Mouse (Mus musculus) limb, embryonic 14.5 days (tissue): ENCODE measurements around the gene Taf5l. TPM values are rescaled to one million over a fixed set of nuclear protein-coding genes. Genes with fewer than 3 reads are reported as not detected.

Experiments
- ATAC-seq: fragments of 200-750 bp; cut with Nextera tagmentation; 2 replicates; pipeline ENCODE4 v1.8.0; 2017; ENCODE audit warnings: low read depth, moderate number of reproducible peaks, moderate TSS enrichment; ENCODE audit not compliant: low FRiP score
- DNase-seq: peaks from one replicate; pipeline ENCODE4 v3.0.0-alpha.2; 2015; ENCODE audit warnings: low spot score
- H3K27ac ChIP-seq: fragments of 300-500 bp; sonication (generic); replicated peaks from 2 replicates; pipeline ENCODE4 v1.5.1; 2014; ENCODE audit warnings: low read depth, mild to moderate bottlenecking, low read length, moderate library complexity, mixed read lengths
- H3K27me3 ChIP-seq: fragments of 300-500 bp; sonication (generic); 2 replicates; pipeline ENCODE4 v1.6.1; 2014; ENCODE audit warnings: low read length, mixed read lengths; ENCODE audit not compliant: control insufficient read depth, insufficient read depth
- H3K36me3 ChIP-seq: fragments of 300-500 bp; sonication (generic); 2 replicates; pipeline ENCODE4 v1.6.1; 2014; ENCODE audit warnings: mild to moderate bottlenecking, low read length, moderate library complexity, mixed read lengths; ENCODE audit not compliant: control insufficient read depth, insufficient read depth
- H3K4me1 ChIP-seq: fragments of 300-500 bp; sonication (generic); 2 replicates; pipeline ENCODE4 v1.6.1; 2014; ENCODE audit warnings: antibody characterized with exemption, low read length, mixed read lengths; ENCODE audit not compliant: control insufficient read depth, insufficient read depth
- H3K4me2 ChIP-seq: fragments of 300-500 bp; sonication (generic); replicated peaks from 2 replicates; pipeline ENCODE4 v1.6.1; 2014; ENCODE audit warnings: low read depth, mild to moderate bottlenecking, low read length, moderate library complexity; ENCODE audit not compliant: severe bottlenecking
- H3K4me3 ChIP-seq: fragments of 300-500 bp; sonication (generic); replicated peaks from 2 replicates; pipeline ENCODE4 v1.5.1; 2014; ENCODE audit warnings: low read length
- H3K9ac ChIP-seq: fragments of 300-500 bp; sonication (generic); 2 replicates; pipeline ENCODE4 v1.6.1; 2014; ENCODE audit warnings: mild to moderate bottlenecking, low read depth, low read length, moderate library complexity; ENCODE audit not compliant: severe bottlenecking
- H3K9me3 ChIP-seq: fragments of 300-500 bp; sonication (generic); 2 replicates; pipeline ENCODE4 v1.6.1; 2016; ENCODE audit warnings: low read length; ENCODE audit not compliant: control insufficient read depth
- POLR2A ChIP-seq: fragments of 200-500 bp; IDR thresholded peaks from 2 replicates; pipeline ENCODE4 v1.8.0; 2012; ENCODE audit warnings: inconsistent platforms, mild to moderate bottlenecking, moderate library complexity, borderline replicate concordance; ENCODE audit not compliant: insufficient read depth, insufficient read length; ENCODE audit errors: extremely low read depth
- WGBS: fragments of 180-500 bp; shearing (Covaris S2); extraction: QIAGEN DNeasy Blood & Tissue Kit; methylation state at CpG from one replicate; pipeline ENCODE4 v1.1.7; 2014; 5-methylcytosine and 5-hydroxymethylcytosine counted together
- polyA plus RNA-seq, 2 experiments: library from polyadenylated mRNA; depleted of rRNA in 1 of 2; stranded (reverse) in 1 of 2; unstranded in 1 of 2; fragments of >200 nt; fragmentation: Nextera tagmentation in 1 of 2; extraction: Ambion mirVana in 1 of 2; gene quantifications; 2 replicates each; pipeline versions ENCODE4 v1.2.1 to v1.2.3; 2012 to 2014

Gene Taf5l
- polyA plus RNA-seq, 2 experiments = 38.8 to 48.8 TPM

DNA sequence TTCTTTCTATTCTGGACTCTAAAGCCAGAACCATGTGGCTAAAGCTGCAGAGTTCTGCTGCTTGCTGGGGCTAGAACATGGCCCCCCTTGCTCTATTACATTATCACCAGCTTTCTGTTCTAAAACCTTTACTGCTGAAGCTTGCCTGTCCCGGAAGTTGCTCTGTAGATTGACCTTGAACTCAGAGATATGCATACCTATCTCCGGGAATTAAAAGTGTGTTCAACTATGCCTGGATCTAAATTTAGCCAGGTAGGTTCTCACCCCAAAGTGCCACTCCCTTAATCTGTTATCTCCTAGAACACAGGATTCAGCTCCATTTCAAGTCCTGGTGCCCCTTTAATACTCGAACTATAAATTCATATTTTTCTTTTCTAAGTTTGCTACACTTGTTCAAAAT lies 9.6 kb downstream of the Taf5l start:
- Histone ChIP-seq H3K27me3 (no peaks in the 10 kb centered on the region), H3K36me3 (peaks cover 30% of the 10 kb centered on the region), H3K4me2 (no peak overlapping the region), H3K27ac (no peak overlapping the region), H3K4me1 (no peaks in the 10 kb centered on the region), H3K4me3 (no peak overlapping the region), H3K9me3 (no peaks in the 10 kb centered on the region), H3K9ac (no peak overlapping the region)
- ATAC-seq (no peak), DNase-seq (no peak)
- WGBS = 79% methylated on average over 3 of the region's 3 CpGs
- TF ChIP-seq POLR2A = no peak

DNA sequence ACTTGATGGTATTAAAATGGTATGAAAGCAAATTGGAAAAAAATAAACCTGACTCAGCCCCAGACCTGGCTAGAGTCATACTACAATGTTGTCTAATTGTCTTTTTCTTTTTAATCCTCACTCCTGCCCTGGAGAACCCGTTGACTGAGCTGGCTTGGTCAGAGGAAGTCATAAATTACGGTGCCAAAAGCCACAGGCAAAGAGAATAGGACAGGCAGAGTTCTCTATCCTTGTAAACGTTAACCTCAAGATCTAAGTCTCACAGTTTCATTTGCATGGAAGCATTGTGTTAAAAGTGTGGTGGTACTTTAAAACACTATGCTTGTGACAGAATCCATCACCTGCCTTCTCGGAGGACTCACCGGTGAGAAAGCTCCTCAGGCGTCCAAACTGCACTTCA lies 13.4 kb downstream of the Taf5l start:
- ATAC-seq (no peak), DNase-seq (no peak)
- H3K4me2 ChIP-seq = no peak overlapping the region
- no peak overlapping the region for H3K9ac ChIP-seq
- no peaks in the 10 kb centered on the region for H3K27me3 ChIP-seq
- H3K36me3 ChIP-seq = peaks cover 63% of the 10 kb centered on the region
- no peak overlapping the region for H3K4me3 ChIP-seq
- H3K9me3 ChIP-seq = no peaks in the 10 kb centered on the region
- H3K27ac ChIP-seq = no peak overlapping the region
- TF ChIP-seq POLR2A = no peak
- H3K4me1 ChIP-seq = no peaks in the 10 kb centered on the region
- 61% methylated on average over 6 of the region's 6 CpGs for WGBS

DNA sequence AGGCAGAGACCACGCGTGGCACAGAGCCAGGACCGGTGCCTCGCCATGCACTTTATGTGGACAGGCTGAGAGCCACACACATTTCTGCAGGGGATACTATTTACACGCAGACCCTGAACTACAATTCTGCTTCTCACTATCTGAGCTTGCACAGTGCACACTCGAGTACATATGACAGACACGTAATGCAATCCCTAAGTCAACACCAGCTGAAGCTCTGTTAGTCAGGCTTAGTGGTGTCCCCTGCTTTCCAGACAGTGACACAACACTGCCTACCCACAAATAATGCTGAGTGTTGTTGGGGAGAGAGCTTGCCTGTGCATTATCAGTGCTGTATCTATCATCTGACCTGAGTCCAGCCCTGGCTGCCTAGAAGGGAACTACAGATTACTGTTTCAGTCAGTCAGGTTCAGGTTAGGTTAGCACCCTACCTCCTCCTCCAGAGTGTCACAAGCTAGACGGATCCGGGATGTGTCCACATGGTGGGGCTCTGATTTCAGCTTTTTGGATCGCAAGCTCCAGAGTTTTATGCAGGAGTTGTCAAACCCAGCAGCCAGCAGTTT lies 18.6 kb downstream of the Taf5l start:
- Histone ChIP-seq H3K36me3 (peaks cover 79% of the 10 kb centered on the region), H3K27me3 (no peaks in the 10 kb centered on the region), H3K9me3 (no peaks in the 10 kb centered on the region), H3K27ac (no peak overlapping the region), H3K4me3 (no peak overlapping the region), H3K9ac (no peak overlapping the region), H3K4me1 (no peaks in the 10 kb centered on the region), H3K4me2 (no peak overlapping the region)
- WGBS = 92% methylated on average over 10 of the region's 10 CpGs
- ATAC-seq = no peak
- no peak for DNase-seq
- TF ChIP-seq POLR2A = no peak

DNA sequence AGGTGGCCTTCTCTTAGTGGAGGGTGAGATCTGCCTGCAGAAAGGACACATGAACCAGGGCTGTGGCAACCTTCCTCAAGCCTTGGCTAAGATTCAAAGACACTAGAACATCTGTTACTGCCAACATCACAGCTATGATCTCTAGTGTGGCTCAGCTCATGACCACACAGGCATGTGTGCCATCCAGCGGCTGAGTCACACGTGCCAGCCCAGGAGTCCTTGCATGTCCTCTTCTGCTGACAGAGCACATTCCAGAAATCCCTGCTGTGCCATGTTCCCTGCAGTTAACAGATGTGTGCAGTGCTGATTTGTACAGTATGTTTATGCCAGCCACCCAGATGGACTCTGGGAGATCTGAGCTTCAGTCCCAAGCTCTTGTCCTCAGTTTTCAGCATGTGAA lies 21.6 kb downstream of the Taf5l start:
- H3K27ac ChIP-seq = no peak overlapping the region
- H3K36me3 ChIP-seq = peaks cover 77% of the 10 kb centered on the region
- H3K27me3 ChIP-seq = no peaks in the 10 kb centered on the region
- no peak for TF ChIP-seq POLR2A
- DNase-seq (no peak), ATAC-seq (no peak)
- H3K4me1 ChIP-seq = no peaks in the 10 kb centered on the region
- no peaks in the 10 kb centered on the region for H3K9me3 ChIP-seq
- H3K9ac ChIP-seq = no peak overlapping the region
- WGBS = 69% methylated on average over 2 of the region's 2 CpGs
- H3K4me3 ChIP-seq = no peak overlapping the region
- H3K4me2 ChIP-seq = no peak overlapping the region

DNA sequence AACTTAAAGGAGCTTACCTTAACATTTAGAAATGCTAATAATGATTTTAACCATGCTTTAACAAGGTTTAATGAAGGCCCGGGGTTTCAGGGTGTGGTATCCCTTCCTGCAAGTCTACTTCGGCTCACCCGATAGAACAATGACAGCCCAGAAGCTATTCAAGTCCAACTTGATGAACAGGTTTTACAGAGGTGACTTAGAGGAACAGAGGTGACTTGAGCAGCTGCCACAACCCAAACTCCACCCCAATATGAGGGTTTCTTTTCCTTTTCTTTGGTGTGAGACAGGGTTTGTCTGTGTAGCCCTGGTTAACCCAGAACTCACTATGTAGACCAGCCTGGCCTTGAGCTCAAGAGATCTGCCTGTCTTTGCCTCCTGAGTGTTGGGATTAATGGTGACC lies 27.2 kb downstream of the Taf5l start:
- H3K36me3 ChIP-seq = peaks cover 44% of the 10 kb centered on the region

DNA sequence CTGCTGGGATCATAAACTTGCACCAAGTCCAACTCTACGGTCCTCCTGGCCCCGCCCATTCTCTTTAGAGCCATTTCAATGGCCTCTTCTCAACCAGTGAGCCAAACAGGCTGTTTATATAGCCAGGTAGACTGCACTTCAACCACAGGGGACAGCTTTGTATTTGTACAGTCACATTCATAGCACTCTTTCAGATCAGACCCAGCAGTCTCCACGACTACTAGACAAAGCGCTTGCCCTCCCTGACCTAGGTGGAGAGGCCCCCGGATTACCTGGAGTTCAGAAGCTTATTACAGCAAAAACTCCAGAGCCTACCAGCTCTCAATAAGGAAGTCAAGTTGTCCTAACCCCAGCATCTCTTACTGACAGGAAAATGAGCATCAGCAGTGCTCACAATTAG lies 27.6 kb downstream of the Taf5l start:
- H3K4me1 ChIP-seq = no peaks in the 10 kb centered on the region
- no peak for DNase-seq
- no peaks in the 10 kb centered on the region for H3K9me3 ChIP-seq
- H3K9ac ChIP-seq = no peak overlapping the region
- H3K36me3 ChIP-seq = peaks cover 40% of the 10 kb centered on the region
- H3K4me3 ChIP-seq = no peak overlapping the region
- no peak for TF ChIP-seq POLR2A
- no peak overlapping the region for H3K4me2 ChIP-seq
- no peaks in the 10 kb centered on the region for H3K27me3 ChIP-seq
- ATAC-seq = no peak
- H3K27ac ChIP-seq = no peak overlapping the region
- 85% methylated on average over 5 of the region's 5 CpGs for WGBS

More for the DNA sequence above, 27.2 kb downstream of the Taf5l start:
- DNase-seq (no peak), ATAC-seq (no peak)
- Histone ChIP-seq H3K4me1 (no peaks in the 10 kb centered on the region), H3K4me3 (no peak overlapping the region), H3K9ac (no peak overlapping the region), H3K27ac (no peak overlapping the region), H3K9me3 (no peaks in the 10 kb centered on the region), H3K4me2 (no peak overlapping the region), H3K27me3 (no peaks in the 10 kb centered on the region)
- 78% methylated on average over 3 of the region's 3 CpGs for WGBS
- no peak for TF ChIP-seq POLR2A
